Mouse (Mus musculus): Measurements from ENCODE around the gene Slc52a3.
"Not testable (repeated sequence)": the region's sequence is repeated elsewhere in the genome, so short reads cannot be mapped to it uniquely, and the experiment has no call there.

Gene Slc52a3

GRCm38 (mm10) chr2:151973595-151974562 lies 22.4 kb upstream of the Slc52a3 start:
- DNase-seq (ENCODE audit: low spot score in 2 of 2): peak; percentile 78 to 80

- no peak for DNase-seq (ENCODE audit: low spot score in 2 of 2)
These were observed 21.0 kb upstream of the Slc52a3 start for GRCm38 (mm10) chr2:151975295-151975694.

GRCm38 (mm10) chr2:151976067-151976466 lies 20.2 kb upstream of the Slc52a3 start:
- DNase-seq (ENCODE audit: low spot score in 2 of 2): no peak

GRCm38 (mm10) chr2:151977689-151978440 lies 18.4 kb upstream of the Slc52a3 start:
- no peak for DNase-seq (ENCODE audit: low spot score in 2 of 2)

GRCm38 (mm10) chr2:151978494-151978893 lies 17.8 kb upstream of the Slc52a3 start:
- DNase-seq (ENCODE audit: low spot score in 2 of 2): no peak

- peak; percentile 82 to 91 for DNase-seq (ENCODE audit: low spot score in 2 of 2)
These were observed 16.6 kb upstream of the Slc52a3 start, which contains the start of gene Fam110a for GRCm38 (mm10) chr2:151979470-151980354. Gene Fam110a, minus strand, starts transcription at chr2:151980219.

GRCm38 (mm10) chr2:151980355-151980693 lies 16.0 kb upstream of the Slc52a3 start:
- DNase-seq (ENCODE audit: low spot score in 2 of 2): no peak

GRCm38 (mm10) chr2:151981268-151981667 lies 15.0 kb upstream of the Slc52a3 start:
- DNase-seq (ENCODE audit: low spot score in 2 of 2): no peak

GRCm38 (mm10) chr2:151982476-151982875 lies 13.8 kb upstream of the Slc52a3 start:
- DNase-seq (ENCODE audit: low spot score in 2 of 2): no peak

- no peak for DNase-seq (ENCODE audit: low spot score in 2 of 2)
These were observed 12.3 kb upstream of the Slc52a3 start for GRCm38 (mm10) chr2:151984019-151984418.

- DNase-seq (ENCODE audit: low spot score in 2 of 2): no peak
These were observed 10.7 kb upstream of the Slc52a3 start for GRCm38 (mm10) chr2:151985426-151986172.

GRCm38 (mm10) chr2:151986958-151987357 lies 9.4 kb upstream of the Slc52a3 start:
- no peak for DNase-seq (ENCODE audit: low spot score in 2 of 2)

- DNase-seq (ENCODE audit: low spot score in 2 of 2): no peak
These were observed 7.3 kb upstream of the Slc52a3 start for GRCm38 (mm10) chr2:151988978-151989377.

GRCm38 (mm10) chr2:151990985-151991394 lies 5.3 kb upstream of the Slc52a3 start:
- DNase-seq (ENCODE audit: low spot score in 2 of 2): no peak

GRCm38 (mm10) chr2:151991446-151991845 lies 4.9 kb upstream of the Slc52a3 start:
- DNase-seq (ENCODE audit: low spot score in 2 of 2): no peak

- DNase-seq (ENCODE audit: low spot score in 2 of 2): peak; percentile 68 to 77
These were observed 1.8 kb upstream of the Slc52a3 start for GRCm38 (mm10) chr2:151994350-151995122.

- not testable (repeated sequence) for DNase-seq (ENCODE audit: low spot score in 2 of 2)
These were observed 872 bp downstream of the Slc52a3 start for GRCm38 (mm10) chr2:151997190-151997575.

GRCm38 (mm10) chr2:151997776-151998504 lies 1.6 kb downstream of the Slc52a3 start:
- no peak for DNase-seq (ENCODE audit: low spot score in 2 of 2)

- DNase-seq (ENCODE audit: low spot score in 2 of 2): no peak
These were observed 2.2 kb downstream of the Slc52a3 start for GRCm38 (mm10) chr2:151998505-151998899.

Measured in urinary bladder, adult 18-20 months (tissue).